Mouse (Mus musculus): ENCODE results near the gene Slc17a3.

The Slc17a3 gene

GRCm38 (mm10) chr13:23839308-23839707 lies at the start of gene Slc17a3:
Gene Slc17a3, plus strand, starts transcription at chr13:23839434.
- in situ Hi-C loops (cut with MboI; ENCODE audit: low pct_unique_long_range_greater_than_20kb in 1 of 2, low sequenced_read_pairs in 2 of 2, unreplicated experiment in 1 of 2) = loop anchor here (25.0 kb wide), 2 partner anchors 348 to 448 kb away; partner anchors contain the start of gene Carmil1 (in 1 of the 2)

DNA sequence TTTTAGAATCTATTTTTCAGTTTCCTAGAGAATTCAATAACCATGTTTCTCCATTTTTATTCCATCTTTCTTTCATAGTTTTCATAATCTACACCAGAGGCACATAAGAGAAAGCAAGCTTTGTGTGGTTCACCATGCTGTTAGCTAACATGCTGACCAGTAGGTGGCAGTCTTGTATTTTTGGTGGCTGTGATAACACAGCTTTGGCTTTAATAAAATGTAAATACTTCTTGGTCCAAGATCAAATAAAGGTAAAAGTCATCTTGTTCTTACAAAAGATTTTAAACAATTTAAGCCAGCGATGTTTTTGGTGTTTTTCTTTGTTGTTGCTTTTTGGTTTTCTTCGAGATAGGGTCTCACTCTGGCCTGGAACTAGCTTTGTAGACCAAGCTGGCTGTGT lies 46.7 kb upstream of the Slc17a3 start:
- in situ Hi-C loops (cut with MboI; ENCODE audit: low pct_unique_long_range_greater_than_20kb in 1 of 2, low sequenced_read_pairs in 2 of 2, unreplicated experiment in 1 of 2) = no loop called here

DNA sequence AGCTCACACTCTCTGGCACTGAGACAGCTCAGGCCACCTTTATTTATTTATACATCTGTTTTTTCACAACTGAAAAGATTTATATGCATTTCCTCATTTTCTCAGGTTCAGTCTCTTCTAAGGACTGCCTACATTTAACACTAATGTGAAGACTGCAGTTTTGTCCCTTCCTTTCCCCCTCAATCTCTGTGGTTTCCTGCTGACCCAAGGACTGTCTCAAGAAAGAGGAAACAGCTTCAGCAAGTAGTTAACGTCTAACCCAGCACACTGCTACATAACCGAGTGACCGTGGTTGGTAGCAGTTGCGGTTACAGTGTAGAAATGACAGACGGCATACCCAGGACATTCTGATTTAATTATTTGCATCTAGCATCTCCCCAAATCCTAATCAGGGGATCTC lies 39.8 kb upstream of the Slc17a3 start:
- in situ Hi-C loops (cut with MboI; ENCODE audit: low pct_unique_long_range_greater_than_20kb in 1 of 2, low sequenced_read_pairs in 2 of 2, unreplicated experiment in 1 of 2) = no loop called here

DNA sequence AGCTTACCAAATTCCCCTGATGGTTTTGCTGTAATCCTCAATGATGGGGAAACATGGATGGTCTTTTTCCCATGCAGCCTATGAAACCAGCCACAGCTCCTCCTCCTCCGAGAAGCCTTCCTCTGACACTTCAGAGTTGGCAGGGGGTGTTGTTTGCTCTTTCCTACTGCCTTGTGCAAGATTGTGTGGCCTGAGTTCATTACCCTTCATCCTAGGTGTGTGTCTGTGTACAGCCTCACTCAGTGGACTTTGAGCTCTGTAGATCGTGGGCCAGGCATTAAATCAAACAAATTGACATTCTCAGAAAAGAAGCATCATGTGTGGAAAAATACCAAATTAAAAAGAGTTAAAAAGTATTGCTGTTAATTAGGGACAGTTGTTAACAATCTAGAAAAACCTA lies 34.7 kb upstream of the Slc17a3 start:
- in situ Hi-C loops (cut with MboI; ENCODE audit: low pct_unique_long_range_greater_than_20kb in 1 of 2, low sequenced_read_pairs in 2 of 2, unreplicated experiment in 1 of 2) = no loop called here

GRCm38 (mm10) chr13:23806422-23807052 lies 32.7 kb upstream of the Slc17a3 start, which contains the start of gene Slc17a2:
Gene Slc17a2, plus strand, starts transcription at chr13:23806993.
- in situ Hi-C loops (cut with MboI; ENCODE audit: low pct_unique_long_range_greater_than_20kb in 1 of 2, low sequenced_read_pairs in 2 of 2, unreplicated experiment in 1 of 2) = no loop called here

GRCm38 (mm10) chr13:23816148-23816547 lies 23.1 kb upstream of the Slc17a3 start:
- in situ Hi-C loops (cut with MboI; ENCODE audit: low pct_unique_long_range_greater_than_20kb in 1 of 2, low sequenced_read_pairs in 2 of 2, unreplicated experiment in 1 of 2) = no loop called here

DNA sequence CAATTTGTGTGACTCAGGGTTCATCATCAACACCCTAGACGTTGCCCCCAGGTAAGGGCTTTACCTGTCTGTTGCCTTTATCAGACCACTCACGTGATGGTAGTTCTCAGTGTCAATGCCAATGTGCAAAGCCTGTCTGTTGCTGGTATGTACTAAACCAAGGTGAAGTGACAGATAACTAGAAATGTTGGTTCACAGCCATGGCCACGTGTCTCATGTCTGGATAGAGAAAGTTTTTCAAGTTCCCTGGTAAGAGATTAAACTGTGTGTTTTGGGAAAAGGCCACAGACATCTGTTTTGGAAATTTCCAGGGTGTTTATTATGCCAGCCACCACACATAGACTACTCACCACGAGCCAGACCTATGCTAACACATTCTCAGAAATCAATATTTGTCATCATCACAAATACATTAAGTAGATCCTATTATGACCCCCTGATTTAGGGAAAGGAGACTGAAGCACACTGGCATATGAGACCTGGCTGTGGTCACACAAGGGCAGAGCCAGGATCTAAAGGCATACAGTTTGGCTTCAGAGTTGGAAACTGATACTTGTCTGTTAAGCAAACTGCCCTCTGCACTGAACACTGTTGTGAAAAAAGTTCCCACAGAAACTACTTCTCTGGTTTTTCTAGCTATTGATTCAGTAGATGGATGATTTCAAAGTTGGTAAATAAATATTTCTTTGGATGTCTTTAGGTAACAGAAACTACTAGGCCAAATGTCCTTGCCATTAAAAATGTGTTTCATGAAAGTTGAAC lies 18.9 kb upstream of the Slc17a3 start:
- in situ Hi-C loops (cut with MboI; ENCODE audit: low pct_unique_long_range_greater_than_20kb in 1 of 2, low sequenced_read_pairs in 2 of 2, unreplicated experiment in 1 of 2) = no loop called here

- in situ Hi-C loops (cut with MboI; ENCODE audit: low pct_unique_long_range_greater_than_20kb in 1 of 2, low sequenced_read_pairs in 2 of 2, unreplicated experiment in 1 of 2) = no loop called here
Measured at GRCm38 (mm10) chr13:23822213-23822612, 17.0 kb upstream of the Slc17a3 start.

- in situ Hi-C loops (cut with MboI; ENCODE audit: low pct_unique_long_range_greater_than_20kb in 1 of 2, low sequenced_read_pairs in 2 of 2, unreplicated experiment in 1 of 2) = loop anchor here (25.0 kb wide), 2 partner anchors 361 to 461 kb away; partner anchors contain the start of gene Carmil1 (in 1 of the 2)
Measured at GRCm38 (mm10) chr13:23826606-23827005, 12.6 kb upstream of the Slc17a3 start.

DNA sequence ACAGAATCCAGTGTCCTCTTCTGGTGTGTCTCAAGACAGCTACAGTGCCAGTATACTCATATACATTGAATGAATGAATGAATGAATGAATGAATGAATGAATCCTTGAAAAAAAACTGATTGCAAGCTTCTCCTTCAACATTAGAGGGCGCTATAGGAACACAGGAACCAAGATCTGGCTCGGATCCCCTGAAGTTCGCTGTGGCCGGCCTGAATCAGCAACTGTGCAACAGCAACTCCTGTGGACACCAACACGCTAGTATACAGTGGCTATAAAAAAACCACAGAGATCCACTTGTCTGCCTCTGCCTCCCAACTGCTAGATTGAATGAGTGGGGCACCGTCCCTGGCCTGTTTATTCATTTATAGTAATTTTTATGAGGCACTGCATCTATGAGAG lies 6.2 kb upstream of the Slc17a3 start:
- in situ Hi-C loops (cut with MboI; ENCODE audit: low pct_unique_long_range_greater_than_20kb in 1 of 2, low sequenced_read_pairs in 2 of 2, unreplicated experiment in 1 of 2) = loop anchor here (25.0 kb wide), 2 partner anchors 354 to 454 kb away; partner anchors contain the start of gene Carmil1 (in 1 of the 2)

DNA sequence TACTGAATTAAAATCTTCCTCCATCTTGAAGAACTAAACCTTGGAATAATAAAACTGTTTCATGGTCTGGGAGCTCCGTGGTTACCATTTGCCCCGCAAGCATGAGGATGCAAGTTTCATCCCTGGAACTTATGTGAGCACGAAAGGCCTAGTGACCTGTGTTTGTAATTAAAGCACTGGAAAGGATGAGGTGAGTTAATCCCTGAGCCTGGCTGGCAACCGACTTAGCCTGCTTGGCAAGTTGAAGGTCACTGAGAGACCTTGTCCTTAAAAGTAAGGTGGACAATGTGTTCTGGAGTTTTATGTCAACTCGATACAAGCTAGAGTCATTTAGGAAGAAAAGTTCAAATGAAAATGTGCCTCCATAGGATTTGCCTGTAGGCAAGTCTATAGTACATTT lies 4.4 kb upstream of the Slc17a3 start:
- in situ Hi-C loops (cut with MboI; ENCODE audit: low pct_unique_long_range_greater_than_20kb in 1 of 2, low sequenced_read_pairs in 2 of 2, unreplicated experiment in 1 of 2) = loop anchor here (25.0 kb wide), 2 partner anchors 352 to 452 kb away; partner anchors contain the start of gene Carmil1 (in 1 of the 2)

- in situ Hi-C loops (cut with MboI; ENCODE audit: low pct_unique_long_range_greater_than_20kb in 1 of 2, low sequenced_read_pairs in 2 of 2, unreplicated experiment in 1 of 2) = loop anchor here (25.0 kb wide), 2 partner anchors 351 to 451 kb away; partner anchors contain the start of gene Carmil1 (in 1 of the 2)
Measured at GRCm38 (mm10) chr13:23836630-23837029, 2.6 kb upstream of the Slc17a3 start.

DNA sequence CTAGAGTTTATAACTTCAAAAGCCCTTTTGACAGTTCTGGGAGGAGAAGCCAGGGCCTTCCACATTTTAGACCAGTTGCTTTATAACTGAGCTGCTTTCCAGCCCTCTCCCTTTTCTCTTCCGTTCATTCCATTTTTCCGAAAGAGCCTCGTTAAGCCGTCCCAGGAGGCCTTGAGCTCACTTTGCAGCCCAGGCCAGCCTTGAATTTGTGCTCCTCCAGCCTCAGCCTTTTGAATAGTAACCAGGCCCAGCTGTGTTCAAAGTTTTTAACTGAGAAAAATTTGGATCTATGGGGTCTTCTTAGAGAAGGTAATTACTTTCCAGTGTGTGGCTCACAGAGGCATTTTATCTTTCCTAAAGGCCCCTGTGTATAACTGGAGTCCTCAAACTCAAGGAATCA lies 6.6 kb downstream of the Slc17a3 start:
- in situ Hi-C loops (cut with MboI; ENCODE audit: low pct_unique_long_range_greater_than_20kb in 1 of 2, low sequenced_read_pairs in 2 of 2, unreplicated experiment in 1 of 2) = loop anchor here (25.0 kb wide), 2 partner anchors 341 to 441 kb away; partner anchors contain the start of gene Carmil1 (in 1 of the 2)

GRCm38 (mm10) chr13:23849299-23849698 lies 10.1 kb downstream of the Slc17a3 start:
- in situ Hi-C loops (cut with MboI; ENCODE audit: low pct_unique_long_range_greater_than_20kb in 1 of 2, low sequenced_read_pairs in 2 of 2, unreplicated experiment in 1 of 2) = loop anchor here (25.0 kb wide), 2 partner anchors 338 to 438 kb away; partner anchors contain the start of gene Carmil1 (in 1 of the 2)

DNA sequence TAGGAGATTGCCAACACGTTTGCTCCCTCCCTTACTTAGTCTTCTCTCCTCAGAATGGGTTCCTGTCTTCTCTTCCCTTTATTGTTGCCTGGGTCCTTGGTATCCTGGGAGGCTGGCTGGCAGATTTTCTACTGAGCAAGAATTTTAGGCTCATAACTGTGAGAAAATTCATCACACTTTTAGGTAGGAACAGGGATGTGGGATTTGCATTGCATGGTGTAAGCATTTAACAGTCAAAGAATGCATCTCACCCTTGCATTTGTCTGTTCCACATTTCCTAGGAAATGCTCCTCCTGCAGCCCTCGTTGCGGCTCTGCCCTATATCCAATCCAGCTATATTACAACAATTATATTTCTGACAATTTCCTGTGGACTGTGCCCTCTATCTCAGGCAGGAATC lies 17.2 kb downstream of the Slc17a3 start:
- in situ Hi-C loops (cut with MboI; ENCODE audit: low pct_unique_long_range_greater_than_20kb in 1 of 2, low sequenced_read_pairs in 2 of 2, unreplicated experiment in 1 of 2) = no loop called here

- in situ Hi-C loops (cut with MboI; ENCODE audit: low pct_unique_long_range_greater_than_20kb in 1 of 2, low sequenced_read_pairs in 2 of 2, unreplicated experiment in 1 of 2) = no loop called here
Measured at GRCm38 (mm10) chr13:23861815-23862214, 22.6 kb downstream of the Slc17a3 start.

DNA sequence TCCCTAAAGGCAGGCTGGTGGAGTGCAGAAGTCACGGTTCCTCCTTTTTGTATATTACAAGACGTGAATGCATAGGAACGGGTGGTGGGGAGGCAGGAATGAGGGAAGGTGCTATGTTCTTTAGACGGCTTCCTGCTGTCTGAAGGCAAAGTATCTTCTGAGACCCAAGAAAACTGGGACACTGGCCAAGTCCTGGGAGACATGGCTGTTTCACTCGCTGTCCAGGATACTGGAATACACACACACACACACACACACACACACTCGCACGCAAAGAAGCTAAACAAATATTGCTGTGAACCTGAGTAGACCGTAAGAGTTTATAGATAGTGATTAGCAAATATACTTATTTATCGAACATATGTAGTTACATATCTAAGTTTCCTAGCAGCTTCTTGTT lies 25.5 kb downstream of the Slc17a3 start:
- in situ Hi-C loops (cut with MboI; ENCODE audit: low pct_unique_long_range_greater_than_20kb in 1 of 2, low sequenced_read_pairs in 2 of 2, unreplicated experiment in 1 of 2) = no loop called here

- in situ Hi-C loops (cut with MboI; ENCODE audit: low pct_unique_long_range_greater_than_20kb in 1 of 2, low sequenced_read_pairs in 2 of 2, unreplicated experiment in 1 of 2) = no loop called here
Measured at GRCm38 (mm10) chr13:23866086-23866710, 27.0 kb downstream of the Slc17a3 start.

GRCm38 (mm10) chr13:23867000-23867399 lies 27.8 kb downstream of the Slc17a3 start:
- in situ Hi-C loops (cut with MboI; ENCODE audit: low pct_unique_long_range_greater_than_20kb in 1 of 2, low sequenced_read_pairs in 2 of 2, unreplicated experiment in 1 of 2) = no loop called here
